Mouse (Mus musculus): Measurements from ENCODE around the gene Vat1l. TPM values are rescaled to one million over a fixed set of nuclear protein-coding genes. Genes with fewer than 3 reads are reported as not detected.

Vat1l gene
- 0.02 and 0.05 TPM in 2 replicates for polyA plus RNA-seq (2012; rRNA removed)

GRCm38 (mm10) chr8:114205221-114205901 lies at the start of gene Vat1l:
Vat1l (plus strand) TSS chr8:114205612.

GRCm38 (mm10) chr8:114417786-114418185 lies 212.4 kb downstream of the Vat1l start, which contains the start of gene Clec3a:
Clec3a (plus strand) TSS chr8:114418086.

Other genes with a start within 250 kb of the Vat1l start
- gene Nudt7, start 72.1 kb upstream of the Vat1l start, polyA plus RNA-seq (2012; rRNA removed) = 8.3 and 10.5 TPM in 2 replicates
- gene Clec3a, start 212.5 kb downstream of the Vat1l start, polyA plus RNA-seq (2012; rRNA removed) = not detected in 2 replicates
- gene Wwox, start 234.0 kb downstream of the Vat1l start, polyA plus RNA-seq (2012; rRNA removed) = 1.9 and 2.3 TPM in 2 replicates